Mouse (Mus musculus): Measurements from ENCODE around the gene Ltbp1. TPM values are rescaled to one million over a fixed set of nuclear protein-coding genes. Genes with fewer than 3 reads are reported as not detected.

Ltbp1 gene
- polyA plus RNA-seq, 1 experiment from 2014 or later = 1.6 TPM

DNA sequence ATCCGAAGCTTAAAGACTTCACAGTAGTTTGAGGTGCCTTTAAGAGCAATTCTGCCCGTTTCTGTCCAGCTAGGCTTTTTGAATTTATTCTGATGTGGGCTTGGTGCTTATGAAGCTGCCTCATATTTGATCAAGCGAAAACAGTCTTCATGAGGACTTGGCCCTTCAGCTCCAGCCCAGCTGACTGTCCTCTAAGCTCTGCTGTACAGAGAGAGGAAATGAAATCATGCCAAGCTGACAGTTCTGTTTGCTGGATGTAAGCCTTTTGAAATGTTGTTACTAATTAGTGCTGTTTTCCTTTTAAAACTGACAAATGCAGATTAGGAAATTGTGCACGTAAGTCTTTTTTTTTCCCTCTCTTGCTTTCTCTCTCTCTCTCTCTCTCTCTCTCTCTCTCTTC is 263.1 kb downstream of the Ltbp1 start:
- H3K4me3 ChIP-seq = no peak overlapping the region
- no peak overlapping the region for H3K4me2 ChIP-seq
- H3K9me3 ChIP-seq = no peaks in the 10 kb centered on the region
- 87% methylated on average over 4 of the region's 4 CpGs for WGBS
- no peaks in the 10 kb centered on the region for H3K4me1 ChIP-seq (replicated peaks)
- H3K9ac ChIP-seq = no peak overlapping the region
- no peak overlapping the region for H3K27ac ChIP-seq (replicated peaks)
- H3K36me3 ChIP-seq = no peaks in the 10 kb centered on the region
- no peak for ATAC-seq (ENCODE audit: low FRiP score, low read depth)
- no peaks in the 10 kb centered on the region for H3K27me3 ChIP-seq

GRCm38 (mm10) chr17:75272446-75272845 is 267.1 kb downstream of the Ltbp1 start:
- 93% methylated on average over 3 of the region's 3 CpGs for WGBS
- no peaks in the 10 kb centered on the region for H3K9me3 ChIP-seq
- ATAC-seq (ENCODE audit: low FRiP score, low read depth) = no peak
- H3K4me3 ChIP-seq = no peak overlapping the region
- H3K9ac ChIP-seq = no peak overlapping the region
- no peak overlapping the region for H3K4me2 ChIP-seq
- H3K36me3 ChIP-seq = no peaks in the 10 kb centered on the region
- H3K27ac ChIP-seq (replicated peaks) = no peak overlapping the region
- no peaks in the 10 kb centered on the region for H3K27me3 ChIP-seq
- H3K4me1 ChIP-seq (replicated peaks) = no peaks in the 10 kb centered on the region

- WGBS = 97% methylated on average over 1 of the region's 1 CpGs
Observed at GRCm38 (mm10) chr17:75273272-75273671, 267.9 kb downstream of the Ltbp1 start.

GRCm38 (mm10) chr17:75275302-75275701 is 269.9 kb downstream of the Ltbp1 start:
- H3K27ac ChIP-seq (replicated peaks) = no peak overlapping the region
- no peak for ATAC-seq (ENCODE audit: low FRiP score, low read depth)
- H3K4me2 ChIP-seq = no peak overlapping the region
- H3K9me3 ChIP-seq = no peaks in the 10 kb centered on the region
- WGBS = 84% methylated on average over 6 of the region's 6 CpGs
- no peaks in the 10 kb centered on the region for H3K27me3 ChIP-seq
- no peaks in the 10 kb centered on the region for H3K4me1 ChIP-seq (replicated peaks)
- H3K36me3 ChIP-seq = no peaks in the 10 kb centered on the region
- H3K4me3 ChIP-seq = no peak overlapping the region
- H3K9ac ChIP-seq = no peak overlapping the region

More at GRCm38 (mm10) chr17:75273272-75273671, 267.9 kb downstream of the Ltbp1 start:
- Histone ChIP-seq H3K27ac (replicated peaks) (no peak overlapping the region), H3K4me1 (replicated peaks) (no peaks in the 10 kb centered on the region), H3K9ac (no peak overlapping the region), H3K9me3 (no peaks in the 10 kb centered on the region), H3K4me3 (no peak overlapping the region), H3K36me3 (no peaks in the 10 kb centered on the region), H3K4me2 (no peak overlapping the region), H3K27me3 (no peaks in the 10 kb centered on the region)
- no peak for ATAC-seq (ENCODE audit: low FRiP score, low read depth)

DNA sequence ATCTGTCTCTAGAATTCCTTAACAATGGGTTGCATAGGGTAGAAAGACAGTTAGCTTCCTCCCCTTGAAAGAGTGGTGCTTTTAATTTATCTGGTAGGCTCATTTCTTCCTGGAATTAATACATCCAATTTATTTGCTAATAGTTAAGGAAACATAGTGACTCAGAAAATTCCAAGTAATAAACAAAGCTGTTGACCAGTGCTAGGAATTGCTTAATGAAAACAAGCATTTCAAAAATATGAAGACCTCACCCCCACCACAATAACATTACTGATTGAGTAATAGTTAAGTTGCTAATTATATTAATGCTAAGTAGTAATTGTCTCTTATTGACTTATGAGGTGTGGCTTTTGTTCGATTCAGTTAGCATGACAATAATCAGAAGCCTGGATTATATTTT is 272.7 kb downstream of the Ltbp1 start:
- H3K27me3 ChIP-seq = no peaks in the 10 kb centered on the region
- no peak overlapping the region for H3K9ac ChIP-seq
- H3K4me3 ChIP-seq = no peak overlapping the region
- no peaks in the 10 kb centered on the region for H3K9me3 ChIP-seq
- 85% methylated on average over 1 of the region's 1 CpGs for WGBS
- H3K4me1 ChIP-seq (replicated peaks) = no peaks in the 10 kb centered on the region
- H3K36me3 ChIP-seq = no peaks in the 10 kb centered on the region
- no peak overlapping the region for H3K4me2 ChIP-seq
- H3K27ac ChIP-seq (replicated peaks) = no peak overlapping the region
- ATAC-seq (ENCODE audit: low FRiP score, low read depth) = no peak

GRCm38 (mm10) chr17:75278561-75278960 is 273.2 kb downstream of the Ltbp1 start:
- Histone ChIP-seq H3K4me1 (replicated peaks) (no peaks in the 10 kb centered on the region), H3K4me2 (no peak overlapping the region), H3K36me3 (no peaks in the 10 kb centered on the region), H3K27ac (replicated peaks) (no peak overlapping the region), H3K4me3 (no peak overlapping the region), H3K9me3 (no peaks in the 10 kb centered on the region), H3K9ac (no peak overlapping the region), H3K27me3 (no peaks in the 10 kb centered on the region)
- no peak for ATAC-seq (ENCODE audit: low FRiP score, low read depth)
- WGBS = 70% methylated on average over 6 of the region's 6 CpGs

- ATAC-seq (ENCODE audit: low FRiP score, low read depth) = no peak
- H3K4me1 ChIP-seq (replicated peaks) = no peaks in the 10 kb centered on the region
- no peak overlapping the region for H3K4me2 ChIP-seq
- no peak overlapping the region for H3K27ac ChIP-seq (replicated peaks)
- no peak overlapping the region for H3K4me3 ChIP-seq
- no peak overlapping the region for H3K9ac ChIP-seq
- no peaks in the 10 kb centered on the region for H3K9me3 ChIP-seq
- H3K27me3 ChIP-seq = no peaks in the 10 kb centered on the region
- WGBS = 68% methylated on average over 5 of the region's 5 CpGs
- no peaks in the 10 kb centered on the region for H3K36me3 ChIP-seq
Observed at GRCm38 (mm10) chr17:75281345-75281744, 276.0 kb downstream of the Ltbp1 start.

- Histone ChIP-seq H3K4me1 (replicated peaks) (no peaks in the 10 kb centered on the region), H3K4me2 (no peak overlapping the region), H3K4me3 (no peak overlapping the region), H3K27me3 (no peaks in the 10 kb centered on the region), H3K9ac (no peak overlapping the region), H3K9me3 (no peaks in the 10 kb centered on the region), H3K27ac (replicated peaks) (no peak overlapping the region), H3K36me3 (no peaks in the 10 kb centered on the region)
- 86% methylated on average over 9 of the region's 9 CpGs for WGBS
- ATAC-seq (ENCODE audit: low FRiP score, low read depth) = no peak
Observed at GRCm38 (mm10) chr17:75284876-75285708, 279.7 kb downstream of the Ltbp1 start.

- no peak for ATAC-seq (ENCODE audit: low FRiP score, low read depth)
- WGBS = 78% methylated on average over 3 of the region's 3 CpGs
Observed at GRCm38 (mm10) chr17:75292986-75293385, 287.6 kb downstream of the Ltbp1 start.

DNA sequence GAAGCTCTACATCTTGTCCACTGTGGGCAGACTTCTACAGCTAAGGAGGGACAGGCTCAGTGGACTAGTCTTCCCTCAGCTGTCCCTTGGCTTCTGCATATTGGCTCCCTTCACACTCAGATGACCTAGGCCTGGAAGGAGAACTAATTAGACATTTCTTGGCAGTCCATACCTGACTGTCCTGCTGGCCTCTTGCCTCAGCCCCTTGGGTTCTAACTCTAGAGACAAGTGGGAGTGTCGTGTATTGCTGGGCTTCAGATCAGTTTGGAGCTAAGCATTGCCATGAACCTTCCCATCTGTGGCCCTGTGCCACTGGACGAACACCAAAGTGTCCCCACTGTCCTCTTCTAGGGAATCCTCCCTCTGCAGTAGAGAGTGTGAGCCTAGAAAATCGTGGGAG is 288.4 kb downstream of the Ltbp1 start:
- no peaks in the 10 kb centered on the region for H3K36me3 ChIP-seq
- ATAC-seq (ENCODE audit: low FRiP score, low read depth) = 0 out of 2 replicates have a peak, but pooled peaks have one; percentile 23
- no peak overlapping the region for H3K4me2 ChIP-seq
- WGBS = 85% methylated on average over 3 of the region's 3 CpGs
- no peak overlapping the region for H3K9ac ChIP-seq
- no peaks in the 10 kb centered on the region for H3K9me3 ChIP-seq
- no peak overlapping the region for H3K4me3 ChIP-seq
- no peak overlapping the region for H3K27ac ChIP-seq (replicated peaks)
- no peaks in the 10 kb centered on the region for H3K4me1 ChIP-seq (replicated peaks)
- no peaks in the 10 kb centered on the region for H3K27me3 ChIP-seq

More at GRCm38 (mm10) chr17:75292986-75293385, 287.6 kb downstream of the Ltbp1 start:
- no peaks in the 10 kb centered on the region for H3K9me3 ChIP-seq
- no peaks in the 10 kb centered on the region for H3K36me3 ChIP-seq
- no peaks in the 10 kb centered on the region for H3K27me3 ChIP-seq
- no peak overlapping the region for H3K9ac ChIP-seq
- H3K4me2 ChIP-seq = no peak overlapping the region
- H3K27ac ChIP-seq (replicated peaks) = no peak overlapping the region
- no peaks in the 10 kb centered on the region for H3K4me1 ChIP-seq (replicated peaks)
- H3K4me3 ChIP-seq = no peak overlapping the region

DNA sequence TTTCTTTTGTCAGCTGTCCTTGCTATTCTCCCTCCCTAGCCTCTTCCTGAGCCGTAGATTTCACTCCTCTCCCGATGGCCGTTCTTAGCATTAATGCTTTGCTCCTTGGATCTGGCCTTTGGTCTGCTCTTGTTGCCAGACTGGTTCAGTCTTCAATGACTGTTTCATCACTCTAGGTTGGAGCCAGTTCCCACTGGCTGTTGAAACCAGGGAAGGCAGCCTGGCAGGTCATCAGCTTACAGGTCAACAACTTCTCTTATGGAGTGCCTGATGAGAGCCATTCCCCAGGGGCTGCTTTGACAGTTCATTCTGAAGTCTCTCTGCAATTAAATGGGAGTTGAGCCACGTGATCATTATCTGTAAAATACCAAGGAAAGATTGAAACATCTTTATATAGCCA is 295.5 kb downstream of the Ltbp1 start:
- H3K36me3 ChIP-seq = no peaks in the 10 kb centered on the region
- no peak overlapping the region for H3K4me3 ChIP-seq
- no peak overlapping the region for H3K4me2 ChIP-seq
- no peak for ATAC-seq (ENCODE audit: low FRiP score, low read depth)
- WGBS = 88% methylated on average over 4 of the region's 4 CpGs
- no peaks in the 10 kb centered on the region for H3K27me3 ChIP-seq
- no peak overlapping the region for H3K9ac ChIP-seq
- no peaks in the 10 kb centered on the region for H3K9me3 ChIP-seq
- no peak overlapping the region for H3K27ac ChIP-seq (replicated peaks)
- no peaks in the 10 kb centered on the region for H3K4me1 ChIP-seq (replicated peaks)

GRCm38 (mm10) chr17:75304807-75305420 is 299.5 kb downstream of the Ltbp1 start:
- no peaks in the 10 kb centered on the region for H3K36me3 ChIP-seq
- ATAC-seq (ENCODE audit: low FRiP score, low read depth) = no peak
- no peak overlapping the region for H3K9ac ChIP-seq
- no peak overlapping the region for H3K4me2 ChIP-seq
- H3K27me3 ChIP-seq = no peaks in the 10 kb centered on the region
- H3K9me3 ChIP-seq = no peaks in the 10 kb centered on the region
- no peaks in the 10 kb centered on the region for H3K4me1 ChIP-seq (replicated peaks)
- H3K4me3 ChIP-seq = no peak overlapping the region
- WGBS = 86% methylated on average over 1 of the region's 1 CpGs
- no peak overlapping the region for H3K27ac ChIP-seq (replicated peaks)
